In the genomic region with DNA sequence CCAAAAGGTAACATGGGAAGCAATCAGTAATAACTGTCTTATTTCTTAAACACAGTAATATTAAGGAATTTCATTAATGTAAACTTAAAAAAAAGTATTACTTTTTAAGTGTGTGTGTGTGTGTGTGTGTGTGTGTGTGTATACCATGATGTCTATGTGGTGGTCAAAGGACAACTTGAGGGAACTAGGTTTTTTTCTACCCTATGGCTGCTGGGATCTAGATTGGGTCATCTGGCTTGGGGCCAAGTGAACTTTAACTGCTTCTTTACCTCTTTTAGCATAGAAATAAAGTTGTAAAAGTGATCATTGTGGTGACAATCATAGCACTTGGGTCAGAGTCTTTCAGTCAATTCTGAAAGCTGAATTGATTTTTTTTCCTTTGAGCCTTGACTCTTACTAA, we compare ENCODE assay signal across 17 mouse cellular contexts.
"Had no signal": no experiment of that assay in that cellular context is flagged by ENCODE, and none has a peak within 500 bp of the region (broad histone marks: within the 10 kb centered on the region; RNA-seq: fewer than 3 reads in every experiment).

No protein-coding gene starts in this region.

- ATAC-seq: midbrain, embryonic 16.5 days had no signal

- H3K27me3 ChIP-seq: liver, embryonic 15.5 days; midbrain, embryonic 12.5 days; neural tube, embryonic 13.5 days; neural tube, embryonic 15.5 days; stomach, embryonic 15.5 days had no signal

- H3K4me3 ChIP-seq: liver, embryonic 15.5 days; midbrain, embryonic 12.5 days; myocyte; neural tube, embryonic 13.5 days; neural tube, embryonic 15.5 days; stomach, embryonic 15.5 days had no signal

- H3K4me1 ChIP-seq: midbrain, embryonic 12.5 days; neural tube, embryonic 13.5 days; neural tube, embryonic 15.5 days; stomach, embryonic 15.5 days had no signal

- H3K4me2 ChIP-seq: liver, embryonic 15.5 days; lung, embryonic 14.5 days; midbrain, embryonic 12.5 days; neural tube, embryonic 13.5 days; neural tube, embryonic 15.5 days; stomach, embryonic 15.5 days had no signal

- DNase-seq: lung, adult 18-20 months; lung, embryonic 14.5 days; lung, postnatal 10 days; lung, postnatal 4 days; midbrain, embryonic 14.5 days; right cerebral cortex, postnatal 14 days; thymus, adult 2 months; thymus, postnatal 25 days; thymus, postnatal 4 days had no signal

- H3K27ac ChIP-seq: liver, embryonic 15.5 days; midbrain, embryonic 12.5 days; neural tube, embryonic 13.5 days; neural tube, embryonic 15.5 days; stomach, embryonic 15.5 days; stomach, postnatal 0 days had no signal

- H3K9me3 ChIP-seq: liver, embryonic 15.5 days; midbrain, embryonic 12.5 days; neural tube, embryonic 13.5 days; neural tube, embryonic 15.5 days; stomach, embryonic 15.5 days had no signal

- H3K9ac ChIP-seq: liver, embryonic 15.5 days; lung, embryonic 14.5 days; midbrain, embryonic 12.5 days; neural tube, embryonic 13.5 days; neural tube, embryonic 15.5 days; stomach, embryonic 15.5 days had no signal
